Mouse (Mus musculus): Measurements from ENCODE around the gene Gm21974.

GRCm38 (mm10) chr7:127927726-127928125 is 32.5 kb upstream of the Gm21974 start:
- TF ChIP-seq CTCF (IDR thresholded peaks at IDR 0.05; ENCODE audit: low read depth, low read length) (no peak), GATA1 (IDR thresholded peaks at IDR 0.05; ENCODE audit: borderline replicate concordance, low read length) (no peak), GATA2 (IDR thresholded peaks at IDR 0.05; ENCODE audit: borderline replicate concordance, low read depth, low read length) (no peak), TAL1 (conservative IDR thresholded peaks at IDR 0.05; ENCODE audit: low read depth, low read length) (no peak)
